Mouse (Mus musculus) right cerebral cortex, adult 18-20 months (tissue): ENCODE data around the gene Neu2.

ENCODE experiments used
- DNase-seq: peaks from one replicate; pipeline ENCODE4 v3.0.0; 2022; ENCODE audit warnings: mixed read lengths

The Neu2 gene

DNA sequence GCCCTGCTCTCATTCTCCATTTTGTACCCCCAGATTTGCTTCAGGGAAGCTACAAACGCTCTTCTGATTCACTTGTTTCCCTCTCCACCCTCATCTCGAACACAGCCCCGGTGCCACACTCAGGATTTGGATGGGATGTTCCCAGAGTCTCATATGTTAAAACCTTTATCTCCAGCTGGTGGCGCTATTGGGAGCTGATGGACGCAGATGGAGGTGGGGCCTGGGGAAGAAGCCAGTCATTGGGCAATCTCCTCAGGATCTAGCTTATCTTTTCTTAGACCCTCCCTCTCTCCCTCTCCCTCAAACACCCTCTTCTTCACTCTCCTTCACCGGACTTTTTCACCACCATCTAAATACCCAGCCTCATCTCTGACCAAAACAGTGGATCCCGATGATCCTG, 31.9 kb downstream of the Neu2 start:
- peak; percentile 70 for DNase-seq

DNA sequence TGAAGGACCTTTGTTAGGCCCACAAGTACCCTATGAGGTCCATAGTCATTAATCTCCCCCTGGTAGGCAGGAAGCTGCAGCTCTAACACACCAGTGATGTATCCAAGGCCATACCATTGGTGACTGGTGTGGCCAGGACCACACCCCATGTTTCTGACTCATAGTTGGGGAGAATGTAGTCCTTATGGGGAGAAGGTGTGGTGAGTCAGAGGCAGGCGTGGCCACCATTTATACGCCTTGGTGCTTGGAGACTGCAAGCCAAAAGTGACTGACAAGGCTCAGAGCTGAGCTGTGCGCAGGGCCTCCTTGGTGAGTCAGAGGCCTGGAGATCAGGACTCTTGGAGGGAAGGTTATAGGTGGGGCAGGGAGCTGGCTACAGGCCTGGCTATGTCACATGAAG, 41.3 kb downstream of the Neu2 start:
- no peak for DNase-seq

DNA sequence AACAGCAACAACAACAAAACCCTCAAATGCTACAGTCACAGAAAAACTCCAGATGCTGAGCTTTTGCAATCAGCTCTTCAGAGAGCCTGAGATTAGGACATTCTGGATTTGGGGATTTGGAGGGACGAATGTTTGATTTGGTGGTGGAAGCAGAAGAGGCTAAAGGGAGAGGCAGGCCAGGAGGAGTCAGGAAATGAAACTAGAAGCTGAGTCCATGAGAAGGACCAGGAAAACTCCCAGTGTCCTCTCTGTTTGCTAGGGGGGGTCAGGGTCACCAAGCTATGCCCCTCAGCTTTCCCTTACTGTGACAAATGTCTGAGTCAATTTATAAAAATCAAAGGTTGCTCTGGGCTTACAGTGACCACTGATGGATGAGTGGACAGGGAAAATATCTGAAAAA, 43.9 kb downstream of the Neu2 start:
- DNase-seq: no peak

DNA sequence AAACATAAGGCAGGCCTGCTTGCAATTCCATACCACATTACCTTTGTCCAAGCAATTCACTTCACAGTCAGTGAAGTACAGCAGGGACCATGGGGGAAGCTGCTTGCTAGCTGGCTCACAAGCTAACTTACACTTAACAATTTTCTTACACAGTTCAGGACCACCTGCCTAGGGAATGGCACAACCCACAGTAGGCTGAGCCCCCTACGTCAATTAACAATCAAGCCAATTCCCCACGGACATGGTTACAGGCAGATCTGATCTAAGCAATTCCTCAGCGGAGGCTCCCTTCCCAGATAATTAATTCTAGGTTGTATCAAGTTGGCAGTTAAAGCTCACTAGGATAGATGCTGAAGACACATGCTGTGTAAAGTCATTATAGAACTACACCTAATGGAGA, 53.3 kb downstream of the Neu2 start:
- no peak for DNase-seq

DNA sequence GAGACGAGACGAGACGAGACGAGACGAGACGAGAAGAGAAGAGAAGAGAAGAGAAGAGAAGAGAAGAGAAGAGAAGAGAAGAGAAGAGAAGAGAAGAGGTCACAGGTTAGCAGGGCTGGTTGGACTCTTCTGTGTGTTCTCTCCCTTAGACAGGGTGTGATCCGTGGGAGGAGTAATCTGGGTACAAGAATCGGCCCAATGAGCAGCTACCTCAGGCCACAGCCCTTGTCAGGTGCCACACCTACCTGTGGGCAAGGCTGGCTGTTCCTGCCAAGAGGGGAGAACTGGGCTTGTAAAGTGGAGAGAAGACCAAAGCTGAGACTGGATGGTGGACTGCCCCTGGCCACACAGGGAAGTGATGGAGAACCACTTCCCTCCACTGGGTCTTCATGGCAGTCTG, 56.1 kb downstream of the Neu2 start:
- no peak for DNase-seq

DNA sequence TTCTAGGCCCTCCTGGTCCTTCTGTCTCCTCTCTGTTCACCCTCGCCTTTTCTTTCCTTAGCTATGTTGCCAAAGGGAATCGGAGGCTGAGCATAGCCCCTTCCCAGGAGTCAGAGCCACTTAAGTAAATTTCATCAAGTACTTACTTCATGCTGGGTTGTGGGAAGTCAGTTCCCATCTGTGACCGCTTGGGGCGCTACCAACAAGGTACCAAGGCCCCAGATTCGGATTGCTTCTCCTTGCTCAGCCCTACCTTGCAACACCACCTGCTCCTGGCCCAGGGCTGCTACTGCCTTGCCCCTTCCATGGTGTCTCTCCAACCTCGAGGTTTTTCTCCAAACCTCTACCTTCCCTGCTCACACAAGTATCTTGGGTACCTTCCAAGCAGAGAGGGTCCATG, 58.7 kb downstream of the Neu2 start:
- DNase-seq: no peak

DNA sequence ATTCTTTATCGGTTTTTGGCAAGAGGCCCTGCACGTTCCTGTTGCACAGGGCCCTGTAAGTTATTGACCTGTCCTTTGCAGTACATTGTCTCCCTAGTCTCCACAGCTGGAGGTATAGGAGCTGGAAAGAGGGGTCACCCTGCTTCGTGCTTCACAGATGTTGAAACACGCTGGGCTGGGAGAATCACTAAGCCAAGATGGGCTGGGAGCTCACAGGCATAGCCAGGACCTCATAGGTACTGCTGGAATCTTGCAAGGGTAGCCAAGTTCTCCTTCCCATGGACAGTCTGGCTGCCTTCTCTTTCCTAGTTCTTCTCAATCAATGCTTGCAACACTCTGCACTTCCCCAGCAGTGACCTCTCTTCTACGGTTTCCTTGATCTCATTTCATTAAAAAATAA, 63.6 kb downstream of the Neu2 start:
- DNase-seq: no peak

DNA sequence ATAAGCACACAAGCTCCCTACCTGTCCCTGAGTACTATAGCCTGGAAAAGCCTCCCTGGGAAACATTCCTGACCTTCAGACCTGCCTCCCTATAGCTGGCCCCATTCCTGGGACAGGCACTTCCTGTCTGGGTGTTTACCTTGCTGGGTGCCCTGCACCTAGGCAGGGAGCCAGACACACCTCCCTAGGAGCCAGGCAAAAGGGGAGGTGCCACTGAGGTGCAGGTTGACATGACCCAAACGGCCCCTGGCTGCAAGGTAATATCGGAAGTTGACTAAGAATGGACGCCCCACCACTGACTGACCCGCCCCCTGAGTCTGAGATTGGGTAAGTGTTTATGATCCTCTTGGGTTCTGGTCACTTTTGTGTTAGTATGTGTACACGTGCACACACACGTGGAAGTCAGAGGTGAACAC, 64.1 kb downstream of the Neu2 start, which contains the start of gene Ngef:
Gene Ngef (minus strand): TSS at position 71 of the 416 bp plus-strand sequence.
- DNase-seq: no peak

DNA sequence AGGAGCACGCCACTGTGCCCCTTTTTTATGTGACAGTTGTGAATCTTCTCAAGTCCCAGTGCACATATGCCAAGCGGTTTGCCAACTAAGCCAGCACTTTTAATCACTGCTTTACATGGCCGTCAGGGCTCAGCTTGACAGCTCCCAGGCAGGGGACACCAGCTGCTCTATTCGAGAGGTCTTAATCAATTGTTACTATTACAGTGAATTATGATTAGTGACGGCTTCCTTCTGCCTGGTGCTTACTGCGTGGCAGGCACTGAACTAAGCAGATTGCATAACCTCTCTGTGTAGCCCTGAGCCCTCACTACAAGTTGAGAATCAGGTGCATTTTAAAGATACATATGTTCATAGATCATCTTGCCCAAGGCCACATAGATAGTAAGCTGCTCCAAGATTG, 64.7 kb downstream of the Neu2 start:
- DNase-seq: no peak

DNA sequence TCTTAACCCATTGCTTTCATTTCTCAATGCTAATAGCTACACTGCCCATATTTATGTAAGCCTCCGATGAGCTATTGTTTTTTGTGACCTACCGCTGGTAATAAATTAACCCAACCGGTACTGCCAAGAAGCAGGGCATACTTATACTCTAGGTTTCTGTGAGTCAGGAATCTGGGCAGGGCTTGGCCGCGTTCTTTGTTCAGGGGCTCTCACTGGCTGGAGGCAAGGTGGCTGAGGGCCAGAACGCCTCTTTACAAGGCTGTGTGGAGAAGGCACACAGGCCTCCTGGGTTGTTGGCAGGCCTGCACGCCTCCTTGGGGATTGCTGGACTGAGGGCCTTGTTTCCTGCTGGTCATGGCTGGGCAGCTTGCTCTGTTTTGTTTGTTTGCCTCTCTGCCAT, 65.1 kb downstream of the Neu2 start:
- no peak for DNase-seq

DNA sequence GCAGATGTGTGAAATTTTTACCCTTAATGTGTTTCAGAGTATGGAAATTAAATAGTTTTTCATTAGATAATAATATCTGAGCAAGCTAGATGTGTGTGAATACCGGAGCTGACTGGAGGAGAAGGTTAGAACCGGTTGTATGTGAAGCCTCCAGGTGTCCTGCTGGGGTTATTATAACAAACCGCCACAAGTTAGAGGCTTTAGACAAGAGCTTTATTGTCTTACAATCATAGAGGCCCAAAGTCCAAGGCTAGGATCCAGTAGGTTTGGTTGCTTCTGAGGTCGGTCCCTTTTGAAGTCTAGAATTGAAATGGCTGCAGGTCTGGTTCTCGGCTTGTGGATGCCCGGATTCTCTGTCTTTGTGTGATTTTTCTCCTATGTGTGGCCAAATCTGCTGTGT, 69.3 kb downstream of the Neu2 start:
- no peak for DNase-seq

DNA sequence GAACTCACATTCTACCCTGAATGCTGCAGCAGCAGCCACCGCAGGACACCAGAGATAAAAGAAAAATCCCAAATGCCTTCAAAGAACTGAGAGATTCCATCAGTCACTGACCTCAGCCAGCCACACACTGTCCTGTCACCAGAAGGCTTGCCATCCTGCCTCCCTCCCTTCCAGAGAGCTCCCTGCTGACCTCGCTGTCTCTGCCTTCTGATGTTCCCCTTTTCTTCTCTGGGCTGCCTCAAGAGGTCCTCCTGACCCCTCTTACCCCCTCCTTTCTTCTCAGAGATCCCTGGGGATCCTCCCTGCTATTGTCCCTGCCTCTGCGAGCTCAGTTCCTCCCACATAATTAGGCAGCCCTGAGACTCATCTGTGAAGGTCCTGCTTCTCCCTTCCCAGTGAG, 71.1 kb downstream of the Neu2 start:
- no peak for DNase-seq

DNA sequence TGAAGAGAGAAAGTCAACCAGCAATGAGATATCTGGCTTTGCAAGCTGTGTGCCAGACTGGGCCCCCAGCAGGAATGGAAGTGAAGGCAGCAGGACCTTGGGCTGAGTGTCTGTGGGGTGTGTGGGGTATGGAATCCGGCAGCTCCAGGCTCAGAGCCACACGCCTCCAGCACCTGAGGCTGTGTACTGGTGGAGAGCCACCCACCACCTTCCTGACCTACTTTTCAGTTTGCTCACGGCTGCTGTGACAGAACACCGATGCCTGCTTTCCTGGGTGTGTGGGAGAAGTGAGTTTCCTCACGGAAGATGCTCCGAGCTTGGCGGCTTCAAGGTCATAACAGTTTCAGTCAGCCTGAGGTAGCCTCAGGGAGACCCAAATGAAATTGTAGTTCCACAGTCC, 79.5 kb downstream of the Neu2 start:
- DNase-seq: peak; percentile 89

DNA sequence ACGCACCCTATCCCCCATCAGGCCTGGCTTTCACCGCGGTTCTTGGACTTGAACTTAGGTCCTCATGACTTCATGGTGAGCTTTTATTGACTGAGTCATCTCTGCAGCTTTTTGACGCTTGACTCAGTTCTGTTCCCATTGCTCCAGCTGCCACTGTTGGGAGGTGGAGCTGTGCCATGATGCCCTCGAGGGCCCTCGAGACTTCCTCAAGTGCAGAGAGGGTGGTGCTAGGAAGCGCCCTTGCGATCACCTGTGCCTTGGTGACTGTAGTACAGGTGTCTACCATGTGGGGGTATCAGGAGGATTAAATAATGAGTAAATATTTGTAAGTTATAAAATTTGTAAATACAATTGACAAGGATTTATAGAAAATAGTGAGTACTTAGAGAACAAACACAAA, 80.3 kb downstream of the Neu2 start:
- DNase-seq: no peak

DNA sequence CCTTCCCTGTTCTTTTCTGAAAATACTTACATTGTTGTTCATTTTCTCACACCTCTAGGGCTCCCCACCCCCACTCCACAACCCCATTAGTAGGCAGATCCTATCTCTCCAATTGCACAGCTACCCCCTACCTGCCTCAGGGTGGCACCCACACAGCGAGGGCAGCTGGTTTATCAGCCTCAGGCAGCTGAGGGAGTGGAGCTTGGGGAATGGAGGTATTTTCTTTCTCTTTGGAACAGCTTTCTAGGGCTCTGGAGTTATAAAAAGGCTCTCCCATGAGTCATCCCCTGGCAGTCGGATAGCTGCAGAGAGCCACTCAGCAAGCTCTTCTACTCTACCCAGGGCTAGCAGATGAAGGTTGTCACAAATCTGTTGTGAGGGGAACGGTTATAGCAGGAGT, 84.6 kb downstream of the Neu2 start:
- peak; percentile 80 for DNase-seq

DNA sequence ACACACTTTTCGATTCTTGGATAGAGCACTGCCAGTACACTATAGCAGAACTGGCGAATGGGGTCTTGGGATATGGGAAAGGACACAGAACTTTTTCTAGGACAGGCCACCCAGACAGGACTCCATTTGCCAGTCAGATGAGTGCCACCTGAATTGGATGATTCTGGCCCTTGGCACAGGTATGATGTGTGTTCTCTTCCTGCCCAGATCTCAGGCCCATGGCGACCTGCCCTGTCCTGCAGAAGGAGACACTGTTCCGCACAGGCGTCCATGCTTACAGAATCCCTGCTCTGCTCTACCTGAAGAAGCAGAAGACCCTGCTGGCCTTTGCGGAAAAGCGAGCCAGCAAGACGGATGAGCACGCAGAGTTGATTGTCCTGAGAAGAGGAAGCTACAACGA, 85.0 kb downstream of the Neu2 start:
- no peak for DNase-seq

DNA sequence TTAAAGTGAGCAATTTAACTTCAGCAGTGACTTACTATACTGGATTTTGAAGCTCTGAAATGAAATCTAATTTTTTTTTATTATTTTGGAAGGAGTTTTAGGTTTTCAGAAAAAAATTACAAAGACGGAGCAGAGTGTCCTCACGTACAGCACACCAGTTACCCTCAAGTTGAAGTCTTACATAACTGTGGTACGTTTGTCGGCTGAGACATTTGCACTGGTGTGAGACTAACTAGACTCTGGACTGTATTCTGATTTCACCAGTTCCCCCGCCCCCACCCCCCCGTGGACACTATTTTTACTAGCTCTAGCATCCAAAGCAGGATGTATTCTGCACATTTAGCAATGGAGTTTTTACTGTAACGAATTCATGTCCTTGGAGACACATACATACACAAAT, 90.8 kb downstream of the Neu2 start:
- DNase-seq: no peak

DNA sequence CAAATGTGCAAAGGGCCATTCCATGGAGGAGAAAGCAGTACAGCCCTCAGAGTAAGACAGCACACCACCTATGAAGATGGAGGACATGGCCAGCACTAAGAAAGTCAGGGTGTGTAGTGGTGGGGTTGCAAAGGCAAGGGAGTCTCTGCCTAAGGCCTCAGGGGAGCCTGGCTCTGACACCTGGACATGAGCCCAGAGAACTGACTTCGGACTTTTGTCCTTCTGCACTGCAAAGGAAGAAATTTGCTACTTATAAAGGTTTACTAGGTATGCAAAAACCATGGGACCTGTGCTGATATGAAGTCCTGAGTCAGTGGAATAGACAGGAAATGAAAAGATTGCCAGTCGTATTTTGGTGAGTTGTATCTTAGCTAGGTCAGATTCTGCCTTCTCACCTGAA, 92.1 kb downstream of the Neu2 start:
- DNase-seq: no peak

DNA sequence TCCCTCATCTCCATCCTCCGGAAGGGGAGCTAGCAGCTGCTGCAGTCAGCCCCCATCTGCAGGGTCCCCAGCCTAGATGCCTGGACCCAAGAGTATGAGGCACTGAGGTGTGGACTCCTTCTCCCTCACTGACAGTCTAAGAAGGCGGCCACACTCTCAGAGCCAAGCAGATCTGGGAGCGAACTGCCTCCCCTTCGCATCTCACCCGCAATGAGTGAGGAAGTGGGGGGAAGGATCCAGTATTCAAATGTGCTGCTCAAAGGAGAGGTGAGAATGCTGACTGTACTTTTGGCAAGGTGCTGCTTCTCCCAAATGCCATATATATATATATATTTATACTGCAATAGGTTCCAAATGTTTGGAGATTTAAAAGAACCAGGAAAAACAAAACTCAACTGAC, 93.7 kb downstream of the Neu2 start:
- peak; percentile 80 for DNase-seq

DNA sequence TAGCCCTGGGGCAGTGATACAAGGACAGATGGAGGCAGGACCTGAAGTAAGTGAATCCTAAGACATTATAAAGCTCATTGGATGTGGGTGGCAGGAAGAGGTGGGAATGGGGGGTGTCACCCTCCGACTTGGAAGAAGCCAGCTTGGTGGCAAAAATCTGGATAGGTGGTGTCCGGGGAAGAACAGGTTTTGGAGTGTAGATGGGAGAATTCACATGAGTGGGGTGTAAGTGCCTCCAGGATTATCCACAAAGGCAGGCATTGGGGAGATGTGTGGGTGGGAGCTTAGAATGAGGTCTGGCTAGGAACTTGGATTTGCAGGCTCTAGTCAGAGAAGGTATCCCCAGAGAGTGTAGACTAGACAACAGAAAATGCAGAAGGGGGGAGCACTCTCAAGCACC, 95.6 kb downstream of the Neu2 start:
- peak; percentile 71 for DNase-seq

DNA sequence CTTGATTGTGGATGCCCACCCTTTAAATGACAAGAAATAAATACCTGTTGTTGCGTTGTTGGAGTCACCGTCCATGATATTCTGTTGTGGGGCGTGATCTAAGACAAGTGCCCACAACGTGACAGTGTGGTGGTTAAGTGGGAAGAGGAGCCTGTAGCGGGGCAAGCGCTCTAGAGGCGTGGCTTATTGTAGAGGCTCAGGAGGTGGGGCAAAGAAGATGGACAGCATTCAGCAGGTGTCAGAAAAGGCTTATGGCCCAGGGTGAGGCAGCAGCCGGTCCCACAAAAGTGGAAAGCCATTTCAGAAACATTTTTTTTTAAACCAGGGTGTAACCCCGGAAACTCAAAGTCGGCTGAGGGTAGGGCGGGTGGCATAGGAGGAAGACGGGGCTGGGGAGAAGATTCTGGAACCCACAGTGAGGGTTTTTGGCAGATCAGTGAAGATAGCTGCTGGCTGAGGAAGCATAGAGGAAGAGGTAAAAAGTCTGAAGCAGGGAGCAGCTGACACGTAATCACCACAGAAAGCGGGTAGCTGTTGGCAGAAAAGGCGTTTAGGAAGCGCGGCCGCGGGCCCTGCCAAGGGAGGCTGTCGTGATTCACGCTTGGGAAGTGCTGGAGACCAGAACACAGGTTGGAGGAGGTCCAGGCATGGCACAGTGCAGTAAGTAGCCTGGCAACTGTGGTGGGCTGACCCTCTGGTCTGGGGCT, 97.8 kb downstream of the Neu2 start:
- DNase-seq: peak; percentile 87

DNA sequence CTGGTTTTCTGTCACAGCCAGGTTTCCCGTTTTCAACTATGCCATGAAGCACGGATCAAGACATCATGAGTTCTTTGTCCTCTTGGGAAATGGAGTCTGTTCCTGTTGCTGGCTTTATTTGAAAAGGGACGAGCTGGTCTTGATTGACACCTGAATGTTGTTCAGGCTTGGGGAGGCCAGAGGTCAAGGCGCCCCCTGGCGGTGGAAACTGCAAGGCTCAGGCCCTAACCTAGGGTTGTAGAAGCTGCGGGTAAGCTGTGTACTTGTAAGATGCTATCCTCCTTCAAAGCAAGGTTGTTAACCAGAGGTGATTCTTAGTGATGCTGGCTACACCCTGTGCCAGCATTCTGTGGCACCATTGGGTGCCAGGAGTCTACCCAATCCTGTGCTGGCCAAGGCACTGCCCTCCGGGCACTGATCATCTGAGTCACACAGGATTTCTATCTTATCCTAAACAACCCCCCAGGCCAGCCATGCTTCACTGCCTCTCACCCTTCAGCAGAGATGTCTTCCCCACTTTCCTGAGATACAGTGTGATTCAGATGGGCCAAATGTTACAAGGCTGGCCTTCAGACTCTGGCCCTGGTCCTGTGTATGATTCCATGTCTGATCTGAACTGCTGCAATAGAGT, 98.8 kb downstream of the Neu2 start:
- DNase-seq: no peak

DNA sequence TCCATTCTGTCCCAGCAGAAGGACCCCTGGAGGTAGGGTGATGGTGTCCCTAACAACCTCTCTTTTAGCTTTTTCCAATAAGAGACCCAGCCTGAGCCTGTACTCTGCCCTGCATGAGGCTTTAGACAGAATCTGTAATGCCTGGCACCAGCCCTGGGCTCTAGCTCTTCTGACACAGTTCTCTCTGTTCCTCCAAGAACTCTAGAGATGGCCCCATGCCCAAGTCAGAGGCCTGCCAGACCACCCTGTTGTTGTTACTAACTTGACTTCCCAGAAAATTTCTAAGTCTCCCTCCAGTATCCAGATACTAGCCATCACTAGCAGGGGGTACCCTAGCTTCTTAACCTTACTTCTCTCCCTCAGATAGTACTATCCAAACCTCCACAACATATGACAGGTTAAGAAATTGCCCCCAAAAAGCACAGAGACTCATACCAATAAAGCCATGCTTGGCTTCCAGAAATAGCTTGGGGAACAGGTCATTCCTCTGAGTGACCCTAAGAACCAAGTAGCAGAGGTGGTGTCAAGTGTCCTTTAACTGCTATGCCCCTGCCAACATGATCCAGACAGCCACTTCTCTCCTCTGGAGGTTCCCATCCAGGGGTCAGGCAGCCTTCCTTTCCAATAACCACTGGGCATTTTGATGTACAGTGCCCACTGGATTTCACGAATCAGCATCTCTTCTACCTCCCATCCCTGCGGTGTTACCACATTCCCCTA, 105.0 kb downstream of the Neu2 start:
- DNase-seq: no peak

DNA sequence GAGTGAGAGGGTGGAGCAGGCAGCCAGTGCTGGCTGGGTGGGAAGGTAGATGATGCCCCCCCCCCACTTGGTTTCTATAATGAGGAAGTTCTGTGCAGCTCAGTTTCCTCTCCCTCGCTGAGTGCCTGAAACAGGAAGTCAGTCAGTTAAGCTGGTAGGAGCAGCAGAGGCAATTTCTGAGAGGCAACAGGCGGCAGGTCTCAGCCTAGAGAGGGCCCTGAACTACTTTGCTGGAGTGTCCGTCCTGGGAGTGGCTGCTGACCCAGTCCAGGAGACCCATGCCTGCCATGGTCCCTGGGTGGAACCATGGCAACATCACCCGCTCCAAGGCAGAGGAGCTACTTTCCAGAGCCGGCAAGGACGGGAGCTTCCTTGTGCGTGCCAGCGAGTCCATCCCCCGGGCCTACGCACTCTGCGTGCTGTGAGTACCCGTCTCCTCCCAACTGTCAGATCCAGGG, 110.6 kb downstream of the Neu2 start, which contains the start of gene Inpp5d:
Gene Inpp5d (plus strand): TSS at position 102 of the 458 bp plus-strand sequence.
- no peak for DNase-seq
